Mouse (Mus musculus) 3T3-L1 (cell line): ENCODE data around the gene Dusp7.

Experiments used
- DNase-seq: peaks from one replicate; pipeline ENCODE4 v3.0.0-alpha.2; 2015; ENCODE audit warnings: low read depth, low spot score

The Dusp7 gene

GRCm38 (mm10) chr9:106368112-106368717, at the start of gene Dusp7:
Dusp7 (plus strand) TSS chr9:106368632.
- DNase-seq: peak; percentile 60

- DNase-seq: no peak
Observed at GRCm38 (mm10) chr9:106319095-106319494, 49.3 kb upstream of the Dusp7 start.

GRCm38 (mm10) chr9:106322497-106322896, 45.9 kb upstream of the Dusp7 start:
- no peak for DNase-seq

GRCm38 (mm10) chr9:106326241-106326640, 42.2 kb upstream of the Dusp7 start:
- no peak for DNase-seq

GRCm38 (mm10) chr9:106327125-106327809, 41.2 kb upstream of the Dusp7 start:
- no peak for DNase-seq

GRCm38 (mm10) chr9:106328068-106328610, 40.3 kb upstream of the Dusp7 start:
- peak; percentile 25 for DNase-seq

- no peak for DNase-seq
Observed at GRCm38 (mm10) chr9:106328772-106329511, 39.5 kb upstream of the Dusp7 start.

GRCm38 (mm10) chr9:106332746-106333145, 35.7 kb upstream of the Dusp7 start:
- DNase-seq: no peak

GRCm38 (mm10) chr9:106337620-106338019, 30.8 kb upstream of the Dusp7 start:
- no peak for DNase-seq

GRCm38 (mm10) chr9:106338462-106339172, 29.8 kb upstream of the Dusp7 start:
- DNase-seq: peak; percentile 23

GRCm38 (mm10) chr9:106339173-106339558, 29.3 kb upstream of the Dusp7 start:
- no peak for DNase-seq

GRCm38 (mm10) chr9:106339730-106340129, 28.7 kb upstream of the Dusp7 start:
- DNase-seq: no peak

- DNase-seq: no peak
Observed at GRCm38 (mm10) chr9:106340501-106341312, 27.7 kb upstream of the Dusp7 start.

GRCm38 (mm10) chr9:106341313-106341686, 27.1 kb upstream of the Dusp7 start:
- DNase-seq: no peak

GRCm38 (mm10) chr9:106342573-106342972, 25.9 kb upstream of the Dusp7 start:
- no peak for DNase-seq

- peak; percentile 85 for DNase-seq
Observed at GRCm38 (mm10) chr9:106345167-106345566, 23.3 kb upstream of the Dusp7 start.

GRCm38 (mm10) chr9:106345630-106346029, 22.8 kb upstream of the Dusp7 start:
- DNase-seq: no peak

- no peak for DNase-seq
Observed at GRCm38 (mm10) chr9:106348281-106348680, 20.2 kb upstream of the Dusp7 start.

- DNase-seq: peak; percentile 38
Observed at GRCm38 (mm10) chr9:106349075-106349474, 19.4 kb upstream of the Dusp7 start.

GRCm38 (mm10) chr9:106351178-106351577, 17.3 kb upstream of the Dusp7 start:
- no peak for DNase-seq

GRCm38 (mm10) chr9:106353779-106354178, 14.7 kb upstream of the Dusp7 start:
- peak; percentile 74 for DNase-seq
